Mouse (Mus musculus) fibroblast of lung, adult 2 months (primary cell): Measurements from ENCODE around the gene Fcrl5.
"Not testable (repeated sequence)": the region's sequence is repeated elsewhere in the genome, so short reads cannot be mapped to it uniquely, and the experiment has no call there.

ENCODE experiments used
- DNase-seq: peaks from one replicate; pipeline ENCODE4 v3.0.0-alpha.2; 2011; ENCODE audit warnings: low read depth

Gene Fcrl5

DNA sequence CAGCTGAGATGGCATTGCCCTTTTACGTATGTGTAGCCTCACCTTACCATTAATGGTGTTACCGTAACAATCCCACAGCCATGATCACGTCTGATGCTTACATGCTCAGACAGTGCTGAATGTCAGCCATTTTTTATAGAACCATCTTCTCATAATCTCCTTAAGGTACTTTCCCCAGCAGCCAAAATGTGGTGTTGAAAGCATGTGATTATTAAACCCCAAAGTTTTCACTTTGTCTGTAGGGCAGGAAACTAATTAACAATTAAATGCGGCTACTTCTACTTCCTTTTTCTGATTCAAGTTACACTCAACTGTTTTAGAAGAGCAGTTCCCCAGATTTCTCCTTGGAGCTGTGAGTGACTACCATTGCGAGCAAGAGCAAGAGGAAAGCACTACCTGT, at the start of gene Fcrl5:
TSS of gene Fcrl5 (plus strand) at position 295 of the 400 bp plus-strand sequence.
- no peak for DNase-seq

DNA sequence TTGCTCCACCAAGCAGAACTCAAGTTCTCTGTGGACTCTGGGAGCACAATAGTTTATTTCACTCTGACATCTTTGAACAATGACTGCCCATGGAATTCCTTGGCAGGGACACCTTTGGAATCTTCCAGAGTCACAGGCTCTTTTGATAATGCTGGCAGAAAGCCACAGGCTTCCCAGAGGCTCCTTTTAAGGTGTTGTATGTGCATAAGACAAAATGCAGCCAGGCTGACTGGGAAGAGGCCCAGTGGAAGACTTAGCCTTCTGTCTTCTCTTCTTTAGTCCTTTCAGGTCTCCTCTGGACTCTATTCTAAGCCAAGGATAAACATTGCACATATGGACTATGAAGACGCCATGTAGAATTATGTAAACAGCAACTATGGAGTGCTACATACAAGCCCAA, 44.6 kb upstream of the Fcrl5 start:
- DNase-seq = no peak

DNA sequence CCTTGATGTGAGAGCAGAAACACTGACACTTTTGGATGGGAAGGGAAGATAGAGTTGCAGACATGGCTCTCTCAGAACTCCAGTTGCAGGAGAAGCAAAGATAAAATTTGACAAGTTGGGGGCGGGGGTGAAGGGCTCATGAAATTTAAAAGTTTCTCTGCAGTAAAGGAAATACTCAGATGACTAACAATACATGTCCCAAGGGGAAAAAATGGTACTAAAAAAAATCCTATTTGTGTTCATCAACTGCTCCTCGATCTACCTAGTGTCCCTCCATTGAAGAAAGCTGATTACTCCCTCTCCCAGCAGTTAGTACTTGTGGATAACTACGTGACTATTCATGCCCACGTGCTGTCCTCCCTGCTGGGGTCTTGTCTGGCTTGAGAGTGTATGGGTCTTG, 36.8 kb upstream of the Fcrl5 start:
- DNase-seq = no peak

DNA sequence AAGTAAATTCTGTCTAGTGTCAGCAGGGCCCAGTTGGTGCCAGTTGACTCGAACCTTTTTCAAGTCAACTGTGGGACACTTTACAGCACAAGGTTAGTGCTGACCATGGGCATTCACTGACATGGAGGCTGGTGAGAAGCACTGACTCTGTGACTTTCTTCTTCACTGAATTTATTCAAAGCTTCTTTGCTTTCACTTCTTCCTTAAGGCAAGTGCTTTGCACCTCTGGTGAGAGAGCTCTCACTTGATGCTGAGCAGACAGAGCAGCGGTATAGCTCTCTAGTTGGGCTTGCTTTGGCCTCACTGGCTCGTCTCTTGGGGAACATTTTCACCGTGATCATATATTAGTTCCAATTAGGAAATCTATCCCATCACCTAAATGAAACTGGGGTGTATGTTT, 35.7 kb upstream of the Fcrl5 start:
- no peak for DNase-seq

DNA sequence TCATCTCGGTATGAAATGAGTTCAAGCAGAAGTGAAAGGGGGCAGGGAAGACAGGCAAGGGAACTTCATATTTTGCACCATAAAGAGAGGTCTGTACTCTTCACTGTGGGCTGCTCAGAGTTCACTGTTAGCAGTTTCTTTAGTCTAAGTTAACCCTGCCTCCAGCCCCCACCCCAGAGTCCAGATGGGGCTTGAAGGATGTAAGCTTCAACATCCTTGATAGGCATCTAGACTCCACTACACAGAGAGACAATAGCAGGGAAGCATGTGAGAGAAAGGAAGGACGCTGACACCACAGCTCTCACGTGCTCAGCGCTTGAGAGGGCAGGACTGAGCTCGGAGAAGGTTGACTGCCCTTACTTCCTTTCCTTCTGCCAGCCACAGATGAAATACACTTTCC, 34.3 kb upstream of the Fcrl5 start:
- no peak for DNase-seq

DNA sequence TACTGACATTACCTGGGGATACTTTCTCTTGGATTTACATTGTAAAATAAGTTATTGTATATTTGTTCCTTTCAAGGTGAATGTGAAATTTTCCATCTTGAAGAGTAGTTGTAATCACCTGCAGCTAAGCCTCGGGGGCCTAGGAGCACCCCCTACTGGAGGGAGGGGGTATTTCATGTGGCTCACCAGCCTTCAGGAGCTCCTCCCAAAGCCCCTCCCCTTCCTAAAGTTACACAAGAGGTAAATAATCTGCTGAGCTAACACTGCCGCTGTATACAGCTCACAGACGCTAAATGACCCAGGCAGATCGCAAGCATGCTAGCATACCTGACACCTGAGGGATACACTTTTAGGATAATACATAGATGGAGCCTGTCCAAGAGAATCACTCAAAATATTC, 27.4 kb upstream of the Fcrl5 start:
- DNase-seq = no peak

DNA sequence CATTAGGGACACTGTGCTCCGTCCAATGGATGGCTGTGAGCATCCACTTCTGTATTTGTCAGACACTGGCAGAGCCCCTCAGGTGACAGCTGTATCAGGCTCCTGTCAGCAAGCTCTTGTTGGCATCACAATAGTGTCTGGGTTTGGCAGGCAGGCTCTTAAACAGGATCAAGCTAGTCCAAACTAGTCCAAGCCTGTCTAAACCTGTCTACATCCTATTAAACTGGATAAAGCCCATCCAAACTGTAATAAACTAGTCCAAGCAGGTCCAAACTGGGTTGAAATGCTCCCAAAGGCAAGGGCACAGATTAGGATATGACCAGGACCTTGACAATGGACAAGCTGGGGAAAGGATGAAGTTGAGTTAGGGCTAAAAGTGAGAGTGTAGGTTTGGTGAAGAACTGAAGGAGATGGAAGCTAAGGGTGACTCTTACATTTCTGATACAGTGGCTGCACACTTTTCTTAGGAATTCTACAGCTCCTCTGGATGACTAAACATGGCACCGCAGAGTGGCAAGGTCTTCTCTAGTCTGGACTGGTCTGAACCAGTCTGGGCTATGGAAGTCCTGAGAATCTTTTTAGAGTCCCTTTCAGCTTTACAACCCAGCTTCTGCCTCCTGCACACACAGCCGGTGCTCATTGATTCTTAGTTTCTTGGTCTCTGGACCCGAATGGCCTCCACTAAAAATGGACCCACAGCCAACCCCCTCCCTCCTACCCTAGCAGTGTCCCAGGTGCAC, 26.2 kb upstream of the Fcrl5 start:
- no peak for DNase-seq

DNA sequence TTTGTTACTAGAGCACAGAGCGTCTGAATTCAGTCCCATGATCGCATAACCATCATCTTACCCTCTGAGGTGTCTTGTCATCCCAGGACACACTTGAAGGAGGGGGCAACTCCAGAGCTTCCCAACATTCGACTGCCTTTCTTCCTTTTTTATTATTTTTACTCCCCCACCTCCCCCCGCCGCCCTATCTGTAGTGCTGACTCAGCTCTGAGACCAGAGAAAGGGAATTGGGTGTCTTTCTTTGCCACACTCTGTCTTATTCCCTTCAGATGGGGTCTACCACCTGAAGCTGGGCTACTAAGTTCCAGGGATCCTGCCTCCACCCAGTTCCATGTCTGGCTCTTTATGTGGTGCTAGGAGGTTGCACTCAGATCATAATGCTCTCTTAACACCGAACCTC, 25.0 kb upstream of the Fcrl5 start:
- no peak for DNase-seq

DNA sequence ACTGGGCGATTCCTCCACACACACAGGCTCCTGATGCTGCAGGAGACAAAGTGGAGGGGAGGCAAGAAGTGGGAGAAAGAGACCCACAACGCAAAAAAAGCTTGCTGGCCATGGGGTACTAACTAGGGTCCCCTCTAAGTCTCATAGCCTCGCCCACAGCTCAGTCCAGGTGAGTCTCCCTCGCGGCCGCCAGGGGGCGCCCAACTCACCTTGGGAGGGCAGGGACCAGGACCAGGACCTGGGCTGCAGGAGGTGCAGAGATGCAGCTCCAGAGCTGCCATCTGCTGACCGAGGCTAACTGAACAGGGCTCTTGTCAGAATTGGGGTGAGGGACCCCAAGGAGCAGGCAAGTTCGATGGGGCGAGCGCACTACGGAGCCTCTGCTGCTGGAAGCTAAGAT, 24.4 kb upstream of the Fcrl5 start:
- DNase-seq = no peak

DNA sequence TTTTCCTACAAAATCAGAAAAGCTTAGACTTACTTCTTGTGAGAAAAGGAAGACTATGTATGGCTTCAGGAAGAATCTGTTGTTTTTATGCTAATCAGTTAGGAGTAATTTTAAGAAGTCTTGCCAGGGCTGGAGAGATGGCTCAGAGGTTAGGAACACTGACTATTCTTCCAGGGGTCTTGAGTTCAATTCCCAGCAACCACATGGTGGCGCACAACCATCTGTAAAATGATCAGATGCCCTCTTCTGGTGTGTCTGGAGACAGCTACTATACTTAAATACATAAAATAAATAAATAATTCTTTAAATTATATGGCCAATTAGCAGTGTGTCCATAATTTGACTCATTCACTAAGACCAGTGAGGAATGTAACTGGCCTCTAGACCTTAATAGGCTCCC, 14.9 kb upstream of the Fcrl5 start:
- no peak for DNase-seq

DNA sequence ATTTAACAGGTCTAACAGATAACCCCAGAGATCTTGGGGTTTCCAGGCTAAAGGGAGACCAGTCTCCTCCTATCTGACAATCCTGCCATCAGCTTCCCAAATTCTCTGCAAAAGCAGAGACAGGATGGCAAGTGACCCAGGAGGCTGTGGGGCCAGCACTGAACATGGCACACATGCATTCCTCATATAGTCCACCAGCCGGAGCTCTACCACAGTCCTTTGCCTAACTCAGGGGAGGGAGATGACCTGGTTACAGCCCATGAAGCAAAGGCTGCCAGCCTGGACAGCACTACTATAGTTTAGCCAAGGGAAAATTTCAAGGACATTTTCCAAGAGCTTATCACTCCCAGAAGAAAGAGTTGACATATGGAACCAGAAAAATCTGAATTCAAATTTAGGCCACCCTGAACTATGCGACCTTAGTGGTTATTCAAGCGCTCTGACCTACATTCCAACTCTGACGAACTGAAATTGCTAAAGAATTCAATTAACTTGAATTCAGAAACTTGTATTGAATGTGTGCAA, 13.1 kb upstream of the Fcrl5 start:
- no peak for DNase-seq

DNA sequence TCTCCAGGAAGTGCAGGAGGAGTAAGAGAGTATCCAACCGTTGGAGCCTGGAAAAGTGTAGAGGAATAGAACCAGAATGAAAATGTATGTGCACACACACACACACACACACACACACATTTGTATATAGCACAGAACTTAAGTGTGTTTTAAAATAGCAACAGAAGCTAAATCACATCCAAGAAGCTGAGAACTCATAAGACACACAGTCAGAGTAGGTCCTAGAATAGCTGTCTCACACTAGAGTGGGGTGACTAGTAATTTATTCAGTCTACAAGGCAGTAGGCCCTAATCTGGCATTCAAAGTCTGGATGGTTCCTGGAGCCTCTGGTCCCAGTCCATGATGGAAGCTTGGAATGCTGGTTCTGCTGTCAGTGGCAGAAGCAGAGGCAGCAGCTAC, 5.0 kb downstream of the Fcrl5 start:
- no peak for DNase-seq

DNA sequence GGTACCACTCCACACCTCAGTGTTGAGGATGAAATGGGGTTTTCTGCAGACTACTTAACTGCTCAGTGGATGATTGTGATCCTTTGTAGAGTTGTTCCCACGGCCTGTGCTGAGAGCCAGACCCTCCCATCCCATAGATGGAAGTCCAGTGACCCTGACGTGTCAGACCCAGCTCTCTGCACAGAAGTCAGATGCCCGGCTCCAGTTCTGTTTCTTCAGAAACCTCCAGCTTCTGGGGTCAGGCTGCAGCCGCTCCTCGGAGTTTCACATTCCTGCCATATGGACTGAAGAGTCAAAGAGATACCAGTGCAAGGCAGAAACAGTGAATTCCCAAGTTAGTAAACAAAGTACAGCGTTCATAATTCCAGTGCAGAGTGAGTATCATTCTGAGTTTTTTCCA, 8.4 kb downstream of the Fcrl5 start:
- DNase-seq = no peak

DNA sequence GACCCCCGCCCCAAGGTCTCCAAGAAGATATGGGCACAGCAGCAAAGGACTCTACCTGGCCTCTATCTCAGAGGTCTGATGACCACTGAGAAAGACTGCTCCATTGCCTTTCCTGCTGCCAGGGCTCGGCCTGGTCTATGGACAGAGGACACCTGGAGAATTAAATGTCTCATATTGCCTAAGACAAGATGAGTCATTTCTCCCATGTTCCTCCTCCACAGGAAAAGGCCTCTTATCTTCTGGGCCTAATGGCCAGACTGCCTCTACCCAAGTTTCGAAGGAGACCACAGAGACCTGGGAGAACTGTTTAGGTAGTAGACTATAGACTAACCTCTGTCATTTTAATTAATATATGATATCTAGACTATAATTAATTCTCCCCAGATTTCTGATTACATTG, 29.9 kb downstream of the Fcrl5 start:
- DNase-seq = no peak

DNA sequence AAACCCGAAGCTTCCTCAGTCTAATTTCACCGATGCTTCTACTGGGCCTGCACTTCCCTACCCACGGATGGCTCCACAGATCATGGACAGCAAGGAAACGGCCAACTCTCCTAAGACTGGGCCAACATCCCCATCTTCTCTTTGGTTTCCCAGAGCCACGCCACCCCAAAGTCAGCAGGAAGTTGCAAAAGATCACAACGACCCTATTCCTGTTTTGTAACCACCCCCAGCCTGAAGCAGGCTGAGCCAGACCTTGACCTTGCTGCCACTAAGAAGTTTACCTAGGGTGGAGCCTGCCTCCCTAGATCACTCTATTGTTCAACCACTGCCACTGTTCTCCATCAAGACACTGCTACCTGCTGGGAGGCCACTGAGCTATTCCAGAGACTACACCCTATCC, 31.4 kb downstream of the Fcrl5 start:
- no peak for DNase-seq

DNA sequence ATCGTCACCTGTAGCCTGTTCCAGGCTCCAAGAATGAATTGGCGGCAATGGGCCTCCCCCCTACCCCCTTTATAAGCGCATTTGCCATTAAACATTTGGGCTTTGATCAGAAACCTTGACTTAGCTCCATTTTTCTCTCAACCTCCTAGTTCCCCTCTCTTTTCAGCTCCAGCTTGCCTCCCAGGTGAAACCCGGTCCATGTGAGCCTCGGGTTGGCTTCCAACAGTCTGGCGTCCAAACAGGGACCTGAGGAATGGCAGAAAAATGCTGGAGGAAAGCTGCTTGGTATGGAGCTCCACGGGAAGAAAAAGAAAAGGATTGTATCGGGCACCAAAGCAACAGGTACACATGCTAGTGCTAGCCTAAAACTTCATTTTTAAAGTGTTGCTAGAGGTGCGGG, 31.8 kb downstream of the Fcrl5 start:
- DNase-seq = no peak

DNA sequence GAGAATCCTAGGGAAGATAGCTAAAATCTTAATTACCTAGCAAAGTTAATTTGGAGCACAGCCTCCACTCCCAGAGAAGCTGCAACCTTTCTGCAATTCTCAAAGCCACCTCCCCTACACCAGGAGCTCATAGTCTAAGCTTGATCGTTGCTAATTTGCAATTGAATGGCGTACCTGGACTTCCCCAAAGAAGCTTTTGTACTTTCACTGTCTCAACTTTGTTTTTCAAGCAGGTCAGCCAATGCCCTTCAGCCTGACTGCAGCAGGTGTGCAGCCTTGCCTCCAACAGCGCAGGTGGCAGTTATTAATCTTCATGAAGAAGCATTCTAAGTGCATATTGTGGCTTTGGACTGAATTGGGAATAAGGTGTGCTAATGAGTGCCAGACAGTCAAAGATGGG, 42.4 kb downstream of the Fcrl5 start:
- DNase-seq = not testable (repeated sequence)

DNA sequence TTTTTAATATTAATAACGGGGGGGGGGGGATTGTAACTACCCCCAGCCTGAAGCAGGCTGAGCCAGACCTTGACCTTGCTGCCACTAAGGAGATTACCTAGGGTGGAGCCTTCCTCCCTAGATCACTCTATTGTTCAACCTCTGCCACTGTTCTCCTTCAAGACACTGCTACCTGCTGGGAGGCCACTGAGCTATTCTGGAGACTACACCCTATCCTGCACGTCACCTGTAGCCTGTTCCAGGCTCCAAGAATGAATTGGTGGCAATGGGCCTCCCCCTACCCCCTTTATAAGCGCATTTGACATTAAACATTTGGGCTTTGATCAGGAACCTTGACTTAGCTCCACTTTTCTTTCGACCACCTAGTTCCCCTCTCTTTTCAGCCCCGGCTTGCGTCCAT, 43.0 kb downstream of the Fcrl5 start:
- not testable (repeated sequence) for DNase-seq

DNA sequence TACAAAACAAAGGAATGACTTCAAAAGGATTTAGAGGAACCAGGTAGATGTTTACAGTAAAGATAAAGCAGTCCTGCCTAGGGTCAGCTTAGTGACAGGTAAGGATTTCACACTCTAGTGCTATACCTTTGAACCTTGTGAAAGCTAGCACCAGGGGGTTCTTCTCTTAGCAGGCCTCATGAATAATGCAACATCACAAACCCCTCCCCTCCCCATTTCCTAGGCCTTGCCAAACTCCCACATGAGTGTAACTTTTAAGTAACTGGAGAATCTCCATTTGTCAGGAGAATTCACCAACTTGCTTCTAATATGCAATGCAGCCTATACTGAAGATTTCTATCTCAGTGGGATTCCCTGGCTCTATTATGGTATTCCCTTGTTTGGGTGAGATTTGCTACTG, 43.7 kb downstream of the Fcrl5 start:
- DNase-seq = not testable (repeated sequence)

DNA sequence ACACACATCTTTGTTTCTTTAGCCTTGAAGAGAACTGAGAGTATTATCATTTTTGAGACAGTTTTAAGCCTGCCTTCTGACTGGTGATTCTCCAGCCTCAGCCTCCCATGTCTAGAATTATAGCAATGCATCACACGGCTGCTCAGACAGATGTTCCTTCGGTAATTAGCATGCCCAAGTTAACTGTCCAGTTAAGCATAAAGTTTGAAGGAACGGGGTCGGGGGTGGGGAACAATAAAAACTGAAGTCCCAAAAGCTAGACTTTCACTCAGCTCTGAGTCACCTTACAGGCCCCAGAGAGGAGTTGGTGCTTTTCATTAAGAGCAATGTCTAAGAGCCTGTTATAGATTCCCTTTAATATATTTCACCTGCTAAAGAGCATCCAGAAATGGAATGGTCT, 51.8 kb downstream of the Fcrl5 start:
- no peak for DNase-seq

DNA sequence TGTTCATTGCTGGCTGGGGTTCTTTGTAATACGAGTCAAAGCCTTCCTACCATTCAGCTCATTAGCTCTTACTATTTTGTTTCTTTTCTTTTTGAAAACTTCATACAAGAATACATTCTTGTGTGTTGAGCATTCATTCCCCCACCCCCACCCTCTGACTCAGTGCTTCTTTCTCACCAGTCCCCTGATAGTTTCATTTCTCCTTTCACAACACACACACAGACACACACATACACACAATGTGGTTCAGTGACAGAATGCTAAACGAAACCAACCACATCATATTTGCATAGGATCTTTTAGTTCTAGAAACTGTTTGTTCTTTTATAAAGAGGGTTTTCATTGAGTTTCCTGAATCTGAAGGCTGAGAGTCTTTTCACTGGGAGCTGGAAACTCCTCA, 52.3 kb downstream of the Fcrl5 start:
- DNase-seq = no peak

DNA sequence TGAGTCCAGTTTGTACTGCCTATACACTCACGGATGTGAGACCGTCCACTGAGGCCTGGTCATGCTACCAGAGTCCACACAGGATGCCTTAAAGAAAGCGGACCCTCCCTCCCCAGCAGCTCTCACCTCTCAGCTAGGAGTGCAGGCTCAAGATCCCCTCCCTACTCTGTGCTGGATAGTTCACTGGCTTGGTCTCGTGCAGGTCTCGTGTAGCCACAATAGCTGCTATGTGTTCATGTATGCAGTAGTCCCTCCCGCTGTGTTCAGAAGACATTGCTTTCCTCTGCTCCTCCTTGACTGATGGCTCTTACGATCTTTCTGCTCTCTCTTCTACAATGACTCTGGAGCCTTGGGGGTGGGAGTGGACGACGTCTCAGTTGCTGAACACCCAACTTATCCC, 62.7 kb downstream of the Fcrl5 start:
- DNase-seq = no peak

DNA sequence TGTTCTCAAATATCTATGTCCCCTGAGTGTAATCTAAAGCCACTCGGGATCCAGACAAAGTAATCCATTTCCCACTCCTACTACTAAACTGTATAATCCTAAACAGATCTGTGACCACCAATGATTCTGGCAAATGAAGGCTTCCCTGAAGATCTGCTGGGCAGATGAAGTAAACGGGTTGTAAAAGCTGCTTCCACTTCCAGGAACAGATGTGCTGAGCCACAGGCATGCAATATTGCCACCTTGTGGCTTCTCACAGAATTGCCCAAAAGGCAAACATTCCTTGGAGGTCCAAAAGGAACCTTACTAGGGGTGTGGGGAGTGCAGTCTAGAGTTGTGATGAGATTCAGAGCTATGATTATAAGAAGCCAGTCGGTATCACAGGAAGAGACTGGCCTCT, 63.5 kb downstream of the Fcrl5 start:
- DNase-seq = peak; percentile 36
